Mouse (Mus musculus) erythroid progenitor cell, adult 5-6 weeks (primary cell): ENCODE measurements around the gene Cacng1. TPM values are rescaled to one million over a fixed set of nuclear protein-coding genes. Genes with fewer than 3 reads are reported as not detected.

Experiments
- ATAC-seq: replicated peaks from 2 replicates; pipeline ENCODE4 v1.8.0; 2016; ENCODE audit warnings: moderate number of reproducible peaks, mild to moderate bottlenecking, moderate TSS enrichment, inconsistent platforms; ENCODE audit not compliant: poor library complexity, low FRiP score, severe bottlenecking
- total RNA-seq, 2 experiments: library from RNA; stranded (forward) in 1 of 2; stranded (reverse) in 1 of 2; fragments of 150-400 nt in 1 of 2; fragments of 186-747, 209-891 nt in 1 of 2; gene quantifications; 2 replicates each; pipeline versions ENCODE4 v1.2.3 to v1.2.4; 2015 to 2017; ENCODE audit warnings: low replicate concordance in 2 of 2

Cacng1 gene
- not detected in 2 replicates for total RNA-seq (2015; ENCODE audit: low replicate concordance)
- total RNA-seq (2017; ENCODE audit: low replicate concordance), result not detected in 2 replicates

DNA sequence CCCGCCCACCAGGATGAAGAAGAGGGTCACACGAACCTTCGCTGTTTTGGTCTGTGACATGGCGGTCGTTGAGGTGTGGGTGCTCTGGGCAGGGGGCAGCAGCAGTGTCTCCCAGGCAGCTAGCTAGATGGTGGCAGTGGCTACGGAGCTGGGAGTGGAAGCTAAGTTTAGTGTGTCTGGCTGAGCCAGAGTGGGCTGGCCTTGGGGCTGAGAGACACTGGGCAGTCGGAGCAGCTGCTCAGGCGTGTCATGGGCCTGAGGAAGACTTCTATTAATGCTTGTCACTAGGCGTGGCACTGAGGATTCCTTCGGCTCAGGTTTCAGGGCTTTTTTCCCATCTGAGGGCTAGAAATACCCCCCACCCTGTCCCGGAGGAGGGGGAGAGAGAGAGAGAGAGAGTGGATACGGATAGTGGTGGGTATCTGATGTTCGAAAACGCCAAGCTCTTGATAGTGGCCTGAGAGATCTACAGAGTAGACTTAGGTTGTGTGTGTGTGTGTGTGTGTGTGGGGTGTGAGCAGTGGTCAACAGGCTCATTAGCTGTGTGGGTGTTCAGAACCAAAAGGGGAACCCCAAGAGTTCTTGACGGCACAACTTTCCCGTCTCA, at the start of gene Cacng1:
Gene Cacng1 (minus strand): TSS at position 191 of the 607 bp plus-strand sequence.
- no peak for ATAC-seq

GRCm38 (mm10) chr11:107762688-107763460, 46.6 kb upstream of the Cacng1 start:
- no peak for ATAC-seq

- ATAC-seq, result no peak
These were observed 45.6 kb upstream of the Cacng1 start for GRCm38 (mm10) chr11:107761790-107762500.

DNA sequence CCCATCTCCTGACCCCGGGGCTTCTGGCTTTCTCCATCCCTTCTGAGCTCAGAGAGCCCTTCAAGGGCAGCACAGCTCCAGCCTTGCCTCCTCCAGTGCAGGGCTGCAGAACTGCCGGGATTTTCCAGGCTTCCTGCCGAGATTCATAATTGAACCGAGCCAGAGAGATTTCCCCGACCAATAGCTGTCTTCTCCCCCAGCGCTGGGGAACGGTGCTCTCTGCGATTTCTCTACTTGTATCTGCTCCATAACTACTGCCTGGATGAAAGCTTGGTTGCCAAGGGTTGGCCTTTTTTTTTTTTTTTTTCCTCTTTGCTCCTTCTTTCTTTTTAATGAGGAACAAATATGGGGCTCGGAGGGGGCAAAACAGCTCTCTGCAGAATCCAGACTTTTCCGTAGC, 43.7 kb upstream of the Cacng1 start:
- ATAC-seq, result no peak

DNA sequence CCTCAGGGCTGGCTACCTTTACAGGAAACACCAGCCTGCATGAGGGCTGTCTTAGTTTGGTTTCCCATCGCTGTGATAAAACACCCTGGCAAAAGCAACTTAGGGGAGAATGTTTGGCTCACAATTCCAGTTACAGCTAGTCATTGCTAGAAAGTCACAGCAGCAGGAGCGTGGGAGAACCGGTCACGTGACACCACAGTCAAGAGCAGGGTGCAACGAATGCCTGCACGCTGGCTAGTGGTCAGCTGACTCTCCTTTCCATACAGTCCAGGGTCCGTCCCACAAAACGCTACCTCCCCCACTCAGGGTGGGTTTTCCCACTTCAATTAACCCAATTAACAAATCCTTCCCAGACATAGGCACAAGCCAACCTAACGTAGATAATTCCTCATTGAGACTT, 43.2 kb upstream of the Cacng1 start:
- ATAC-seq, result no peak

DNA sequence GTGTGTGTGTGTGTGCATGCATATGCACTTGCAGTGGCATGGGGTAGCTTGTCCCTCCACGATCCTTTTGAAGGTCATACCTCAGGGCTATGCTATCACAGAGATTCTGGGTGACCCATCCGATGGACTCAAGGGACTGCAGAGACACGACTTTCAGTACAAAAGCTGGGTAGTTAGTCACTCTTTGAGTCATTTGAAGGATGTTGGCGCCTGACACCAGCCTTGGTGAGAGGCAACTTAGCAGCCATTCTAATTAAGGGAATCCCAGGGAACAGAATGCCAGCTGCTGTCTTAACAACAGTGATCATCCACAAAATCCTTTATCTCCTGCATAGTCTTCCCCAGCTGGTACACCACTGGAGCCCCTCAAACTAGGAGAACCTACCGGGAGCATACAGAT, 32.8 kb upstream of the Cacng1 start:
- no peak for ATAC-seq

- no peak for ATAC-seq
These were observed 32.1 kb upstream of the Cacng1 start for GRCm38 (mm10) chr11:107748243-107749035.

DNA sequence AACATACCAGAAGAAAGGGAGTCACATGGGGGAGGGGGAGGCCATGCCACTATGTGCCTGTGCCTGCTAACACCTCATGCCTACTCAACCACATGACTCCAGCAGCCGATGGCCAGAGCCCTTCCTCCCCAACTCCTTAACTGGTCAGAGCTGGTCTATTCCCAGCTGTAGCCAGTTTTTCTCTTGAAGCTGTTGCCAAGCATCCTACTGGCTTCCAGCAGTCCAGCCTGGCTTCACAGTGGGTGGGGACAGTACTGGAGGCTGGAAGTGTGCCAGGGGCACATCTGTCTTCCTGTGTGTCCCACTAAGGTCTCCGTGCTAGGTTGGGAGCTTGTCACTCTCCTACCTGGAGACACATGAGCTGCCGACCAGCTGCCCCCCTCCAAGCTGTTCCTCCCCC, 26.8 kb upstream of the Cacng1 start:
- ATAC-seq, result no peak

DNA sequence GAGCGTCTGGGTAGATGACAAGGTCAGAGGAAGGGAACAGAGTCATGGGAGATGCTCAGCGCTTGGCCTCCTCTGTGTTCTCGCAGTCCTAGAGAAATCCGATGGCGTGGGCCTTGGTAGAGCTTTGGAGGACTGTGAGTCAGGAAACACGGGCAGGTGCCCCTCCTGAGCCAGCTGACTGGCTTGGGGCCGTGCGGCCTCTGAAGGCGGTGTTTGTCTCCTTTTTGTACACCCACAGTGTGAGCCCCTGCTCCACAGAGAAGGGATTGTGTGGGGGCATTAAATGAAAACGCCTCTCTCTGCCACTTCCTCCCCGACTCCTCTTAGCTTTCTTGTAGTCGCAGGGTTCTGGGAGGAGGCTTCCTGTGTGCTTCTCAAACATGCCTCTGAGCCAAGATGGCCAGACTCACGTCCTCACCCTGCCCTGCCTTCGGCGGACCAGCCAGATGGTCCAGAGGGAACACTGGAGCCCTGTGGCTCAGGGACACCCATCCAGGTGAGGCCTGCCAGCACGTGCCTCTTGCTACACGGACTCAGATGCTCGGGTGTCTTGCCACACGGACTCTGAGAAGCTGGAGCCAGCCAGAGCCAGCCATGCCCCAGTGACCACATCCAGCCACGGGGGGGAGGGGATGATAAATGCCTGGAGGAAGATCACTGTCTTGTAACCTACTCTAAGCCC, 22.2 kb upstream of the Cacng1 start:
- no peak for ATAC-seq

- no peak for ATAC-seq
These were observed 21.6 kb upstream of the Cacng1 start for GRCm38 (mm10) chr11:107737886-107738285.

DNA sequence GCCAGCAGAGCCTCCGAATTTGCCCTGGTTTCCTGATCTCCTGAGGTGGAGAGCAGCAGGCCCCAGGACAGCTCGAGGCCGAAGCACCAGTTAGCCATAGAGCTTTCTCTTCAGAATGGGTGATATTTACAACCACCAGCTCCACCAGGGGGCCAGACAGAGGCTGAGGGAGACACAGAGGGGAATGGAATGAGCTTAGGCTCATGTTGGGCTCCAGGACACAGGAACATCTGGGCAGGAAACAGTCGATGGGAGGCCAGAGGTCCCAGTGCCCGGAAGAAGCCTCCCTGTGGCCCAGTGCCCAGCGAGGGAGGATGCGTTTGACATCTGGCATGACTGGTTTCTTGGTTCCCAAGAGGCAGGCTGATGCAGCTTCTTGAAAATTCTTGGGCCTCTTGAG, 17.8 kb upstream of the Cacng1 start:
- ATAC-seq, result no peak

DNA sequence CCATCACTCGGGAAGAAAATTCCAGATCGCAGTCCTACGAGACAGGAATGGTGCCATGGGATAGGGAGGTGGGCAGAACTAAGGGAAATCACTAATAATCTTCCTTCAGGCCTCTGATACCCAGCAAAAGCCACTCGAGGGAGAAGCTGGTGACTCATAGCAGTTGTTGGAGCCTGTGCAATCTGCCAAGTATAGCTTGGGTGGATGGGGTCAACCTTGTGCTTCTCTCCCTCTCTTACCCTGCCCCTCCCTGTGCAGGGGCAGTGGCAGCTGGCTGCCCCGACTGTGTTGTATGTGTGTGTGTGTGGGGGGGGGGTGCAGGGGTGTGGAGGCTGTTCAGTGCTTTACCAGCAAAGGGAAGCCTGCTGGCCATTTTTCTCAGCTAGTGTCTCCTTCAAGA, 15.2 kb upstream of the Cacng1 start:
- ATAC-seq, result no peak

DNA sequence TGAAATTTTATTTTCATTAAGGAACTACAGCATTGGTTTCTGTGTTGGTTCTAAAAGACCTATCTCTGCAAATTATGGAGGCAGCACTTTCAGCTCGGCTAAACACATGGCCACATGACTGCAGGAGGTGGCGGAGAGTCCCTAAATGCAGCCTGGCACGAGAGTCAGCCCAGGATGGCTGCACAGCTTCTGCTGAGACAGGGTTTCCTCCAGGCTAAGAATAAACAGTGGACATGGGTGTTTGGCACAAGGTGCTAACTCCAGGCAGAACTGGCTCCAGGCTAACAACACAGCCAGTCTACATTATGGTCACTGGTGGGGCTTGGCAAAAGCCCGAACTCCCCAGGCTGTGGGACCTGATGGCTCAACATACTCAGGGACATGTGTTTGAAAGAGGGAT, 14.6 kb upstream of the Cacng1 start:
- no peak for ATAC-seq

DNA sequence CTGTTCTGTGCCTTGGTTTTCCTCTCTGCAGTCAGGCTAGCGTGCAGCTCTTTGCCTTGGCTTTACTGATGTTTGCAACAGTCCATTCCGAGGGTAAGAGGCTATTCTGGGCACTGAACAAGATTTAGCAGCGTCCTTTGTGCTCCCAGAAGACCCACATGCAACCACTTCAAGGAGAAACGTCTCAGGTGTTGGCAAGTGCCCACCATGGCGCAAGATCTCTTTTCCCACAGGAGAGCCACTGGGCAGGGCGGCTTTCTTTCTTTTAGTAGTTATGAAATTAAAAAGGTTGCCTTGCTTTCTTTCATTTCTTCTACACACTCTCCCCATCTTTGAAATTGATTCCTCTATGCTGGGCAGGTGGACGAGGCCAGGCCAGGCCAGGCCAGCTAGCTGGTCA, 12.8 kb upstream of the Cacng1 start:
- ATAC-seq, result no peak

DNA sequence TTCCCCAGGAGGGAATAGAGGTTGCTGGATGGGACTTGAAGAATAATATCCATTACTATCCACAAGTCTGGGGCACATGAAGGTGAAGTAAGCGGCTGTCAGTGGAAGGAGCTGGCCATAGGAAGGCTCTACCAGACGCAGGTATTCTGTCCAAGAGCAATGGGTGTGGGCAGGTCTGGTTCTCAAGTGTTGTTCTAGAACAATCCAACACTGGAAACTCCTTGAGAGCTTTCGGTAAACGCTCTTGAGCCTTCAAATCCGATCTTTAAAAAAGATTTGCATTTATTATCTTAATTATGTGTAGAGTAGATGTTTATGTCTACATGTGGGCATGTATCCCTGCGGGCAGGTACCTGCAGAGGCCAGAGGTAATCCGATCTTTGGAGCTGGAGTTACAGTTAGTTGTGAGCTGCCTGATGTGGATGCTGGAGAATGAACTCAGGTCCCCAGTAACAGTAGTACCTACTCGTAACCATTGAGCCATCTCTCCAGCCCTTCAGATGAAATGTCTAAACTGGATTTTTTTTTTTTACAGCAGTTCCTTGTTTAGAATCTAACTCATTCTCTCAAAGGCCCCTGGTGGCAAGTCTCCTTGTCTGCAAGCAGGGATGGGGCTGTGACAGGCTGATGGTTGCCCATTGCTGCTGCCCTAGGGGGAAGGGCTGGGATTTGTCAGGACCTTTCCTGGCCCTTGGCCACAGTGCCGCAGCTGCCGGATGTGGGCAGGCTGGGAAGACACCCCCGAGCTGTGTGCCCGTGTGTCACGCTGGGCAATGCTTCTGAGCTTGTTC, 11.9 kb upstream of the Cacng1 start:
- no peak for ATAC-seq

DNA sequence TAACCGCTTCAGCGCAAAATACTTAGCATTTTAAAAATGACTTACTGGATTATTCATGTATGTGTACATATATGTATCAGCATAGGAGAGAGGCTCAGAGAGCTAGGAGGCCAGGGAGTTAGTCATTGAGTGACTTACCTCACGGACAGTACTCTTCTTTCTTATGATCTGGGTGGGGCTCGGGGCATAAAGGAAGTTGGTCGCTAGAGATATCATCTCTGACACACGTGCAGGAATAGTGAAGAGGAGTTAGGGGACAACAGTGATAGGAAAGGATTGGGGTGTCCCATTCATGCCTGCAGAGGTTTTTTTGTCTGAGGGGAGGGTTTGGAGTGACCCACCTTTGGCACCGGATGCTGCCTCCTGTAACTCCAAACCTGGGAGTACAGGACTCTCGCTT, 8.3 kb upstream of the Cacng1 start:
- no peak for ATAC-seq

GRCm38 (mm10) chr11:107721057-107721456, 4.7 kb upstream of the Cacng1 start:
- no peak for ATAC-seq

DNA sequence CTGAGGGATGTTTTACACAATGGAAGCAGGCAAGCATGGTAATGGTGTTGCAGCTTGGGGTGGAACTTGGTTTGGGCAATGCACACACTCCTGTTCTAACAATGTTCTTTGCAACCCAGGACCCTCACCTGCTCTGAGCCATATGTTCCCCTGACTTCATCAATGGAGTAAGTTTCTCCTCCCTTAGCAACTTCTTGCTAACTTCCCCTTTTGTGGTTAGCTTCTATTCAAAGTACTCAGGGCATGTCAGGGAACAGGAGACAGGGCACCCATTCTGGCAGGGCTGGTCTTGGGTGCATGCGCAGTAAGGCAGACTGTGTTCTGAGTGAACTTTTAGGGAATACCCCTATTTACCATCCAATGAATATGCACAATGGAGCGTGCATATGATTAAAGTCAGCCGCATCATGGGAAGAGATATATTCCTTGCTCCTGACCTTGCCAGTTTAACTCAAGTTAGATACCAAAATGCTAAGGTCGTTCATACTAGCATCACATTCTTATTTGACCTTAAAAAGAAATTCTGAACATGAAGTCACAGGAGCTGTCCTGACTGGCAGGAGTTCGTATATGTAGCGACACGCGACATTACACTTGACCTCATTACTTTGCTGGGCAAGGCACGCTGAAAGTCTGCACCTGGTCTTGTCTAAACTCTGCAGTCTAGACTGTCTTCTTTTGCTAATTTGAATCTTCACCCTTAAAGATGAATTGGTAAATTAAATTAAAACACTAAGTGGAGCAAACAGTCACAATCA, 4.1 kb upstream of the Cacng1 start:
- no peak for ATAC-seq
